Mouse (Mus musculus): ENCODE data around the gene Olfr263. TPM values are rescaled to one million over a fixed set of nuclear protein-coding genes. Genes with fewer than 3 reads are reported as not detected.

Gene Olfr263
- polyA plus RNA-seq, 1 experiment: not detected

DNA sequence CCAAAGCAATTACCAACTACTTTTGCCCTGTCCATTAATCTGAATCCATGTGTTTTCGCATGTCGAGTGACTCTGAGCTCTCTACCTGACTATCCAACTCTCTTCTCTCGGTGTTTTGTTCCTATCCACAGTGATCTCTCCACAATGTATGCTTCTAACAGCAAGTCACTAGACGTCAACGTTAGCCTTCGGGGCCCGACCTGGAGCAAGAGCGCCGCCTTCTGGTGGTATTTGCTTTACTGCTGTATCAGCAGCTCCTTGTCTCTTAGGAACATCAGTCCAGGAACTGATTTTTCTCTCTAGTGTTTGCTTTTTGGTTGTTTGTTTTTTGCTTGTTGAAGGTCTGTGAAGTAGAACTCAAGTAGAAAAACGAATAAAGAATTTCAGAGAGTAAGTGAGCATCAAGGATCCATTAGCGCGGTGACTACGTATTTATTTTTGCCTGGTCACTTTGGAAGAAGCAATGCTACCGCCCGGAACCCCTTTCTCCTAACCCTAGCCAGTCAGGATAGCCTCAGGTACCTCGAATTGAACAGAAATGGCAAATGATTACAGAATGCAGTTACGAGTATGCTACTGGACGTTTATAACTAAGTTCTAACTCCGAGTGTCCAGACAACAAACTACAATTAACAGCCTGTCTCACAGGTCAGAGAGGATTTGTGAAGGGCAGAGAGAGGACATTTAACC is 29.5 kb downstream of the Olfr263 start:
- 2% methylated on average over 19 of the region's 19 CpGs for WGBS
- no peak overlapping the region for H3K27ac ChIP-seq (ENCODE audit: insufficient read depth, low read depth, low read length)
- H3K4me1 ChIP-seq (ENCODE audit: control insufficient read depth, insufficient read depth, low read length): no peaks in the 10 kb centered on the region
- H3K4me3 ChIP-seq (ENCODE audit: insufficient read depth, low read depth, low read length): peak overlapping the region; percentile 49
- TF ChIP-seq CTCF (IDR thresholded peaks at IDR 0.05; ENCODE audit: insufficient read depth, low read depth, low read length) (peak; percentile 67; the same call in 1 of the 2 replicates), POLR2A (IDR thresholded peaks at IDR 0.05; ENCODE audit: insufficient read depth, low read depth, low read length) (no peak)

DNA sequence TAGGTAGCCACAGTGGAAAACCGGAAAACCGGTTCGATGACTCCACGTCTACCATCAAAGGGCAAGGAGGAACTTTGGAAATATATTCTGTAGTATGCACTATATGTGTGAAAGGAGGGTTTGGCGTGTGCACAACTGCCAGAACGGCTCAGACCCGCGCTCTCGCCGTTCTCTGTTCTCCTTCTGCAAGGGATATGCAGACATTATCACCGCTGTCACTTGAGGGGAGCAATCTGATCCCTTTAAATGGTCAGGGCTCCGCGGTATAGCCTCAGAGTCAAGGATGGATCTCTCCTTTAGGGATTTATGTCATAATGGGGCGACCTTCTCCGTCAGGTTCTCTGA is 30.0 kb downstream of the Olfr263 start:
- H3K4me1 ChIP-seq (ENCODE audit: control insufficient read depth, insufficient read depth, low read length): no peaks in the 10 kb centered on the region
- WGBS: under 1% methylated on average over 15 of the region's 15 CpGs
- H3K4me3 ChIP-seq (ENCODE audit: insufficient read depth, low read depth, low read length): peak overlapping the region; percentile 49
- H3K27ac ChIP-seq (ENCODE audit: insufficient read depth, low read depth, low read length): no peak overlapping the region
- TF ChIP-seq POLR2A (IDR thresholded peaks at IDR 0.05; ENCODE audit: insufficient read depth, low read depth, low read length) (no peak), CTCF (IDR thresholded peaks at IDR 0.05; ENCODE audit: insufficient read depth, low read depth, low read length) (no peak)

- no peak for TF ChIP-seq POLR2A (IDR thresholded peaks at IDR 0.05; ENCODE audit: insufficient read depth, low read depth, low read length)
- no peak for TF ChIP-seq CTCF (IDR thresholded peaks at IDR 0.05; ENCODE audit: insufficient read depth, low read depth, low read length)
- peak overlapping the region; percentile 49 for H3K4me3 ChIP-seq (ENCODE audit: insufficient read depth, low read depth, low read length)
- no peaks in the 10 kb centered on the region for H3K4me1 ChIP-seq (ENCODE audit: control insufficient read depth, insufficient read depth, low read length)
- WGBS: under 1% methylated on average over 16 of the region's 16 CpGs
- H3K27ac ChIP-seq (ENCODE audit: insufficient read depth, low read depth, low read length): no peak overlapping the region
Observed at GRCm38 (mm10) chr13:21160041-21160511, 30.6 kb downstream of the Olfr263 start.

GRCm38 (mm10) chr13:21160657-21161590 is 31.5 kb downstream of the Olfr263 start:
- Histone ChIP-seq H3K4me1 (ENCODE audit: control insufficient read depth, insufficient read depth, low read length) (no peaks in the 10 kb centered on the region), H3K4me3 (ENCODE audit: insufficient read depth, low read depth, low read length) (peak overlapping the region; percentile 33), H3K27ac (ENCODE audit: insufficient read depth, low read depth, low read length) (no peak overlapping the region)
- no peak for TF ChIP-seq POLR2A (IDR thresholded peaks at IDR 0.05; ENCODE audit: insufficient read depth, low read depth, low read length)
- no peak for TF ChIP-seq CTCF (IDR thresholded peaks at IDR 0.05; ENCODE audit: insufficient read depth, low read depth, low read length)
- under 1% methylated on average over 32 of the region's 32 CpGs for WGBS

DNA sequence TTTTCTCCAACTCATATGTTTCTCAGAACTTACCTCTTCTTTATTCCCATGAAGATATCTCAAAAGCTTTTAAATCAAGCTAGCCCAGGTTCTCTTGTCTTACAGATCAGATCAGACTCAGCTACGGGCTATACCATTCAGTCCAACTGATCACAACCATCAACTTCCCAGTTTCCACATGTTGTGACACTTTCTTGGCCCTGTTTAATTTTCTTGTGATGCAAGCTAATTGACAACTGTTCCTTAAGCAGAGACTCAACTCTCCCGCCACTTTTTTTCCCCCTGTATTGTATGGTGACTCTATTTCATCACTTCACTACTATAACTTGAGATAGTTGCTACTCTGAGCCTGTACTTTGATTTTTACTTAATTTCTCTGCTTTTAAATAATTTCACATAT is 32.2 kb downstream of the Olfr263 start:
- TF ChIP-seq POLR2A (IDR thresholded peaks at IDR 0.05; ENCODE audit: insufficient read depth, low read depth, low read length) (no peak), CTCF (IDR thresholded peaks at IDR 0.05; ENCODE audit: insufficient read depth, low read depth, low read length) (no peak)
- no peak overlapping the region for H3K4me3 ChIP-seq (ENCODE audit: insufficient read depth, low read depth, low read length)
- no peak overlapping the region for H3K27ac ChIP-seq (ENCODE audit: insufficient read depth, low read depth, low read length)
- H3K4me1 ChIP-seq (ENCODE audit: control insufficient read depth, insufficient read depth, low read length): no peaks in the 10 kb centered on the region
- 31% methylated on average over 2 of the region's 2 CpGs for WGBS

DNA sequence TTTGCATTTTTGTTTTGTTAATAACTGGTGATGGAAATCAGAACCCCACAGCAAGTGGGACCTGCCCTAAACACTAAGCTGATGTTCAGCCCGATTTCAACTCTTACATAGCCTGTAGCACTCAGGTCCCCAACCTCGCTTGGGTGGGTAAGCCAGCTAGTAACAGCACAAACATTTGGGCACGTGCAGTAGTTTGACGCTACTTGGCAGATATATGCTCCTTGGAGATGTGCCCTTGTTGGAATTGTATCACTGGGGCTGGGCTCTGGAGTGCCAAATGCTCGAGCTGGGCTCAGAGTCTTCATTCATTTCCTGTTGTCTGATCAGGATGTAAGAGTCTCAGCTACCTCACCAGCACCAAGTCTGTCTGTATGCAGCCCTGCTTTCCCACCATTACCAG is 33.2 kb downstream of the Olfr263 start:
- Histone ChIP-seq H3K27ac (ENCODE audit: insufficient read depth, low read depth, low read length) (no peak overlapping the region), H3K4me1 (ENCODE audit: control insufficient read depth, insufficient read depth, low read length) (no peaks in the 10 kb centered on the region), H3K4me3 (ENCODE audit: insufficient read depth, low read depth, low read length) (no peak overlapping the region)
- 63% methylated on average over 5 of the region's 5 CpGs for WGBS
- no peak for TF ChIP-seq CTCF (IDR thresholded peaks at IDR 0.05; ENCODE audit: insufficient read depth, low read depth, low read length)
- TF ChIP-seq POLR2A (IDR thresholded peaks at IDR 0.05; ENCODE audit: insufficient read depth, low read depth, low read length): no peak

DNA sequence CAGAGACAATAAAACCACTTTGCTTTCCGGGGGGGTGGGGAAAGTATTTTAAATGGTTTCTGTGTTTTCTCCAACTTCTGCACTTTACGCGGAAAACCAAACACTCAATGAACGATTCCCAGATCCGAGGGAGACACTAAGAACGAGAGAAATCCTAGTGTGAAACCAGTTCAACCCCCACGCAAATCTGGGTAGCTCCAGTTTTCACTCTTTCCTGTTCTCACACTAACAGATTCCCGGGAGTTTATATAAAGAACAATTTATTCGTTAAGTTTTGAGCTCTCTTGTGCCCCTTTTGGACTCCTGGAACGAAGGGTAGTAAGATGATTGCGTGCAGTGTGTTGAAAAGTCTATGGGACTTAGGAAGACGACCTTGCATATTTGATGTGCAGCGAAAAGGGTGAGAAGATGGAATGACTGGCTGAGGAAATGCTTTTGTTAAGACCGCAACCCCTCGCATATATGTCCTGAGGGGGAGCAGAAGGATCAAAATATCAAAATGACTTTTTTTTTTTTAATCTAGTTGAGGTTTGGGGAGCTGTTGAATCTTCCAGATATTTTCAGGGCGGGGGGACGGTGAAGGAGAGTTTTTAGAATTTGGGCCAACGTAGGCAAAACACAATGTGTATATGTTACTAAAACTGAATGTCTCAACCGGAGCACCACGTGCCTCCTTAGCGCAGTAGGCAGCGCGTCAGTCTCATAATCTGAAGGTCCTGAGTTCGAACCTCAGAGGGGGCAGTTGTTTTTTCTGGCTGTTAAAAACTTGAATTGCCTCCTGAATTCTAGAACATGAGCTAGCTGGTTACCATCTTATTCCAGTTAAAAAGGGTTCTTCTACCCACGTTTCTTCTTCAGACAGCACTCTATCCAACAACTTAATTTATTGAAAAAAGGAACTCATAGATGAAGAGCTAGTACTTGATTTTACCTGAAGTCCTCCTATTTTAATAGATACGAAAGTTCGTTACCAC is 37.8 kb downstream of the Olfr263 start:
- WGBS: 1% methylated on average over 27 of the region's 27 CpGs
- Histone ChIP-seq H3K4me3 (ENCODE audit: insufficient read depth, low read depth, low read length) (peak overlapping the region; percentile 29; the same call in 1 of the 2 replicates), H3K27ac (ENCODE audit: insufficient read depth, low read depth, low read length) (peak overlapping the region; percentile 22; the same call in 1 of the 2 replicates), H3K4me1 (ENCODE audit: control insufficient read depth, insufficient read depth, low read length) (peaks cover 3% of the 10 kb centered on the region)
- TF ChIP-seq CTCF (IDR thresholded peaks at IDR 0.05; ENCODE audit: insufficient read depth, low read depth, low read length) (no peak), POLR2A (IDR thresholded peaks at IDR 0.05; ENCODE audit: insufficient read depth, low read depth, low read length) (no peak)

GRCm38 (mm10) chr13:21167910-21168300 is 38.5 kb downstream of the Olfr263 start:
- H3K4me3 ChIP-seq (ENCODE audit: insufficient read depth, low read depth, low read length): 0 out of 2 replicates have a peak overlapping the region, but pooled peaks have one; percentile 57
- 0% methylated on average over 8 of the region's 8 CpGs for WGBS
- TF ChIP-seq POLR2A (IDR thresholded peaks at IDR 0.05; ENCODE audit: insufficient read depth, low read depth, low read length): no peak
- TF ChIP-seq CTCF (IDR thresholded peaks at IDR 0.05; ENCODE audit: insufficient read depth, low read depth, low read length): no peak
- H3K4me1 ChIP-seq (ENCODE audit: control insufficient read depth, insufficient read depth, low read length): peaks cover 3% of the 10 kb centered on the region
- no peak overlapping the region for H3K27ac ChIP-seq (ENCODE audit: insufficient read depth, low read depth, low read length)
